Mouse (Mus musculus) right cerebral cortex, postnatal 36 days (tissue): ENCODE results near the gene Zfp768.
"Not testable (repeated sequence)": the region's sequence is repeated elsewhere in the genome, so short reads cannot be mapped to it uniquely, and the experiment has no call there.

ENCODE experiments used
- DNase-seq, 2 experiments: peaks; one replicate each; pipeline ENCODE4 v3.0.0; 2022; ENCODE audit warnings: low spot score in 2 of 2, mixed read lengths in 1 of 2

The Zfp768 gene

GRCm38 (mm10) chr7:127357871-127358270, 12.5 kb upstream of the Zfp768 start:
- no peak for DNase-seq

- no peak for DNase-seq
Measured at GRCm38 (mm10) chr7:127355796-127356195, 10.4 kb upstream of the Zfp768 start.

- DNase-seq = no peak
Measured at GRCm38 (mm10) chr7:127351230-127352004, 6.0 kb upstream of the Zfp768 start.

GRCm38 (mm10) chr7:127346676-127347075, 1.3 kb upstream of the Zfp768 start:
- DNase-seq = no peak

- peak in 1 of 2 experiments; percentile 23 for DNase-seq
Measured at GRCm38 (mm10) chr7:127345092-127345491, 297 bp downstream of the Zfp768 start.

- DNase-seq = no peak
Measured at GRCm38 (mm10) chr7:127344371-127344770, 1.0 kb downstream of the Zfp768 start.

GRCm38 (mm10) chr7:127343351-127344019, 1.9 kb downstream of the Zfp768 start:
- DNase-seq = no peak

- no peak for DNase-seq
Measured at GRCm38 (mm10) chr7:127342888-127343287, 2.5 kb downstream of the Zfp768 start.

GRCm38 (mm10) chr7:127342332-127342731, 3.1 kb downstream of the Zfp768 start:
- DNase-seq = no peak

- not testable (repeated sequence) for DNase-seq
Measured at GRCm38 (mm10) chr7:127341861-127342260, 3.5 kb downstream of the Zfp768 start.

- DNase-seq = no peak
Measured at GRCm38 (mm10) chr7:127341356-127341755, 4.0 kb downstream of the Zfp768 start.

GRCm38 (mm10) chr7:127337636-127338035, 7.8 kb downstream of the Zfp768 start:
- DNase-seq = no peak

GRCm38 (mm10) chr7:127335604-127336003, 9.8 kb downstream of the Zfp768 start:
- no peak for DNase-seq

GRCm38 (mm10) chr7:127333240-127333639, 12.1 kb downstream of the Zfp768 start:
- DNase-seq = no peak

GRCm38 (mm10) chr7:127326685-127327084, 18.7 kb downstream of the Zfp768 start:
- peak in 1 of 2 experiments; percentile 16 for DNase-seq

- DNase-seq = no peak
Measured at GRCm38 (mm10) chr7:127325550-127325949, 19.8 kb downstream of the Zfp768 start.

- DNase-seq = no peak
Measured at GRCm38 (mm10) chr7:127324944-127325343, 20.4 kb downstream of the Zfp768 start.

- DNase-seq = no peak
Measured at GRCm38 (mm10) chr7:127322085-127322484, 23.3 kb downstream of the Zfp768 start.

GRCm38 (mm10) chr7:127321106-127321505, 24.3 kb downstream of the Zfp768 start:
- peak in 1 of 2 experiments; percentile 35 for DNase-seq

GRCm38 (mm10) chr7:127313912-127314311, 31.5 kb downstream of the Zfp768 start:
- no peak for DNase-seq

GRCm38 (mm10) chr7:127309951-127310350, 35.4 kb downstream of the Zfp768 start:
- no peak for DNase-seq

- peak; percentile 30 to 50 for DNase-seq
Measured at GRCm38 (mm10) chr7:127308887-127309286, 36.5 kb downstream of the Zfp768 start.

GRCm38 (mm10) chr7:127308431-127308830, 37.0 kb downstream of the Zfp768 start:
- no peak for DNase-seq
